Mouse (Mus musculus) left cerebral cortex, postnatal 14 days (tissue): ENCODE measurements around the gene Nop16. TPM values are rescaled to one million over a fixed set of nuclear protein-coding genes. Genes with fewer than 3 reads are reported as not detected.
"Not testable (repeated sequence)": the region's sequence is repeated elsewhere in the genome, so short reads cannot be mapped to it uniquely, and the experiment has no call there.

ENCODE experiments used
- DNase-seq, 2 experiments: peaks; one replicate each; pipeline ENCODE4 v3.0.0; 2021 to 2022; ENCODE audit warnings: low spot score in 2 of 2, mixed read lengths in 1 of 2
- intact Hi-C: fragments of 180-260 bp; cut with DNase I; formaldehyde crosslinking; loops from one replicate; pipeline ENCODE4 v1.15.1; 2025
- long read RNA-seq, 2 experiments: library from polyadenylated mRNA; stranded (forward); transcript quantifications; one replicate each; pipeline ENCODE4 v2.0.0; 2021
- total RNA-seq, 2 experiments: library from RNA; stranded (reverse); gene quantifications; 2 replicates each; pipeline ENCODE4 v1.2.3; 2021

Gene Nop16
- total RNA-seq, result 10 to 100 TPM; 27.0 to 30.4 TPM
- long read RNA-seq, experiment 1, transcript Nop16-203 (4 exons, 677 nt), result minor isoform, 5 of 50 reads
- long read RNA-seq, experiment 1, transcript Nop16-201 (5 exons, 1,756 nt), result major isoform, 44 of 50 reads
- long read RNA-seq, experiment 1, partial matches to known transcripts, result 0 of 50 reads
- long read RNA-seq, experiment 1, other reads (novel, unspliced or antisense), result 1 of 50 reads
- long read RNA-seq, experiment 2, transcript Nop16-201 (5 exons, 1,756 nt), result major isoform, 30 of 33 reads
- long read RNA-seq, experiment 2, partial matches to known transcripts, result 0 of 33 reads
- long read RNA-seq, experiment 2, other reads (novel, unspliced or antisense), result 2 of 33 reads

DNA sequence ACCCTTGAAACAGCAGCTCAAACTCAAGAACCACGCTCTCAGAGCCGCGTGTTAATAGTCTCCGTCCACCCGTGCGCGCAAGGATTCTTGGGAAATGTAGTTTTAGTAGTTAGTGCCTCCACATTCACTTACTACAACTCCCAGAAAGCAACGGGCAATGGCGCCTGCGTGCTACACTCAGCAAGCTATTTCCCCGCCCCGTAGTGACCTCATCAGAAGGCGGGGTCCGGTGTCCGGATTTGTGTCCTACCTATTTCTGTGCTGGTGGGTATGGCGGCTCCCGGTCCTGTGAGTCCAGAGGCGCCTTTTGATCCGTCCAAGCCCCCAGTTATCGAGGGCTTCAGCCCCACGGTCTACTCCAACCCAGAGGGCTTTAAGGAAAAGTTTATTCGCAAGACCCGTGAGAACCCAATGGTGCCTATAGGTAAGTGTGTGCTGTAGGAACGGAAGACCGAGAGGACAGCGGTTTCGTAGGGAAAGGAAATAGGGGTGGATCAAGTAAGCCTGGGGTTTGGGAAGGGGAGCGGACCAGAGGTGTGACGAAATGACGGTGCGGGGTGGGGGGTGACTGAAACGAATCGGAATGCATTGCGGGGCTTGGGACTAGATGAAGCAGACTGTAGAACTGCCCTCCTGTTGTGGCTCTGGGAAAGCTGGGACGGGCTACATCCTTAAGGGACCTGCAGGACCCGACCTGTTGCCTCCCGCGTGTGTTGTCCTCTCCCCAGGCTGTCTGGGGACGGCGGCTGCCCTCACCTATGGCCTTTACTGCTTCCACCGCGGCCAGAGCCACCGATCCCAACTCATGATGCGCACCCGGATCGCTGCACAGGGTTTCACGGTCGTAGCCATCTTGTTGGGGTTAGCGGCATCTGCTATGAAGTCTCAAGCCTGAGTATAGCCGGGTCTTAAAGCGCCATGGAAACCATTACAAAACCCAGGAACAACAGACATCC lies at the start of gene Nop16, which contains the start of gene Higd2a:
Gene Nop16 (minus strand): TSS at position 95 of the 956 bp plus-strand sequence.
Gene Higd2a (plus strand): TSS at position 212 of the 956 bp plus-strand sequence.
- intact Hi-C loops, result no loop called here
- peak; percentile 97 to 99 for DNase-seq

DNA sequence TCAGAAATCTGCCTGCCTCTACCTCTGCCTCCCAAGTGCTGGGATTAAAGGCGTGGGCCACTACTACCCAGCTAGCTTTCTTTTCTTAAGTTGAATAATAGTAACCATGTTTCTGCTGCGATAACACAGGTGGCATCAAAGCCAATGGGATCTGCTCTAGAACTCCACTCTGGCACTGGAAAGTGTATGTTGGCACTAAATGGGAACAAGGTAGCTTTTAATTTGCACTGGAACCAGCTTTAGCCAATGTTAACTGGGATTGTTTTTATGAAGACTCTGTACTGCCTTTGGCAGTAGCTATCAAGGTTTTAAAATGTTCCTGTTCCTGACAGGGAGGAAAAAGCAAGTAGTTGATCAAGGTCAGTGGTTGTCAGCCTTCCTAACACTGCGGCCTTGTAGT lies 45.1 kb upstream of the Nop16 start:
- no peak for DNase-seq
- intact Hi-C loops, result no loop called here

DNA sequence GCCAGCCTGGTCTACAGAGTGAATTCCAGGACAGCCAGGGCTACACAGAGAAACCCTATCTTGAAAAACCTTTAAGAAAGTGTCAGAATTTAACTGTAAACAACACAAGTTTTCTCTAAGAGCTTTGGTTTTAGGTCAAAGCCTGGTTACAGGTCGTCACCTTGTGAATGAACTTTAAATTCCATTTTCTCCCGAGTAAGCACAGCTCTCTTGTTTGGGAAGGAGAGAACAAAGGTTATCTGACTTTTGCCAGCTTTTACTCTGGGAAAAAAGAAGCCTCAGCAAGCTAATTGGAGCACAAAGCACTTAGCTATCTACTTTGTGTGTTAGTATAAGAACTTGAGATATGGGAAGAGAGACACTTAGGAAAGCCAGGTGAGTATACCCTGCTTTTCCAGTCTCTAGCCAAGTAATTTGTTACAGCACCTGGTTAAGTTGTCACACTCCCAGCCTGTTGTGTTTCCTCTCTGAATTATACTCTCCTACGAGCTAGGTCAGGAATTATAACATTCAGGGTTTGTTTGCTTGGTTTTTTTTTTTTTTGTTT lies 42.9 kb upstream of the Nop16 start:
- intact Hi-C loops, result no loop called here
- no peak for DNase-seq

DNA sequence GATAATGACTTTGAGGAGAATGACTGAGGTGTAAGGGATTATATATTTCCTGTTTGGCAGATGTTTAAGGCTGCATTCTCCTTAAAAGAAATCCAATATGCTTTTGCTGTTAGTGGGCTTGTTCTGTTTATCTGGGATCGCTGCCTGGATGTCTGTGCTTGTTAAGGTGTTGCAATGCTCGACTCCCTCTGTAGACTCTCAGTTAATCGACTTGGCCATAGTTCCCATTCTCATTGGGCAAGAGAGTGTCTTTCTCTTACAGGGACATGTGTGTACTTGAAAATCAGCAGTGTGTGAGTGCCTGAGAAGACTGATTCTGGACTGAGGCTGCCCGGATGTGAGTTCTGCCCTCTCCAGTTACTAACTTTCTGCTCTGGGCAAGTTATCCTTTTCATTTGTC lies 39.2 kb upstream of the Nop16 start:
- intact Hi-C loops, result no loop called here
- DNase-seq, result no peak

DNA sequence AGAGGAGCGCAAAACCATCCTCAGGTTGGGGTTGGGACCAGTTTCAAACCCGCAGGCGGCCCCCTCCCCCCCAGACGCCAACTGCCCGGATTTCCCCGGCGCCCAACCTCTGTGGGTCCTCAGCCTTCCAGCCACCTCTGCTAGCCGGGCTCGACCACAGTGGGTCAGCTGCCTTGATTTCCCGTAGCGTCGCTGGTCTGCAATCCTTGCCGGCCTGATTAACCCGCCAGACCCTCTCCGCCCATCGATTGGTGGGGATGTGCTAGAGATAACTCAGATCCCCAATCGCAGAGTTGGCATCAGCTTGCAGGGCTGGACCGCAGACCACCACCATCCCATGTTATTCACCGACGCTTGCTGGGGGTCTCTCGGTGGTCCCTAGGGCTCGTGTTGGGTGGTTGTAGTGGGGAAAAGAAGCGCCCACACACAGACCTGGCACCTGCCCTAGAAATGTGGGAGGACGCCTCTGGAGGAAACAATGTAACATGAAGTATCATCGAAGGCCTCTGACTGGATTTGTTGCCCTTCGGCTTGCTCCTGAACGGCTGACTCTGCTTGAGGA lies 32.2 kb upstream of the Nop16 start:
- DNase-seq, result no peak
- intact Hi-C loops, result no loop called here

DNA sequence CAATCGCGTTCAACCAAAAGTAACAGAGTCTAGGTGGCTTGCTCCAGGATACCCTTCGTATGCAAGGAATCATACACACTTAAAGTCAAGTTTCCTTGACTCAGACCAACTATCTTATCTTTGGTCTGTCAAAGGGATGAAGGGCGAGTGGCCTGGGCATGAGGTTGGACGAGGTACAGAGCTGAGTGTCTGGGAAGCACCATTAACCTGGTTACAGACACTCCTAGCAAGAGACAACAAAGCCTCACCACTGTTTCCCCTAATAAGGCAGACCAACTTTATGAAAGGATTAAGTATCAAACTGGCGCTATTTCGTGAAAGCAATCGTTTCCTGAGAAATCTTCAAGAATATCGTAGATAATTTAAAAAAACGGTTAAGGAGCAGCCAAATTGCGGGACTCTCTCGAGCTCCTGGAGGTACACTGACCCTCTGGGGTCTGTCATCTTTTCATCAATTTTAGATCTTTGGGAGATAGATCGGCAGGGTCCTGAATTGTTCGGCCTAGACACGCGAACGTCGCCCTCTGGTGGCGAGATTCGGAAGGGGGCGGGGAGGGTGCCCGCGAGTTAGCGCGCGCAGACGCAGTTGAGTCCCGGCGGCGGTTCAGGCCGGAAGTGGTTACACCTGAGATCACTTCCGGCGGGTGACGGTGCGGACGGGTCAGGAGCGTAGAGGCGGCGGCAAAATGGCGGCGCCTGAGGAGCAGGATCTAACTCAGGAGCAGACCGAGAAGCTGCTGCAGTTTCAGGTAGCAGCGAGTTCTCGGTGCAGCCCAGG lies 31.5 kb upstream of the Nop16 start, which contains the start of gene Faf2:
Gene Faf2 (plus strand): TSS at position 630 of the 778 bp plus-strand sequence.
- intact Hi-C loops, result no loop called here

DNA sequence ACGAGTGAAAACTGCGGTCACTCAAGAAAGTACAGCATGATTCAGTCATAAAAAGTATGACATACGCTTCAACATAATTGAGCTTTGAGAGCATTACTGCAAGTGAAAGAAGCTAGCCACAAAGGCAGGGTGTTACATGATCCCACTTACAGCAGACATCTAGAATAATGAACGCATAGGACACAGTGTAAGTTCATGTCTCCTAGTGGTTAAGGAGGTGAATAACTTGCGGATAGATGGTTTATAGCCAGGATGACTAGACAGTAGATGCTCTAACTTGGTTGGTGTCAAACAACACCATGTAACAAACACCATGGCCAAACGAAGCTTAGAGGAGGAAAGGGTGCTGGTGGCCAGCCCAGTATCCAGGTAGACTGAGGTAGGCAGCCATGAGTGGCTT lies 27.1 kb upstream of the Nop16 start:
- no peak for DNase-seq
- intact Hi-C loops, result no loop called here

More for the DNA sequence above, 31.5 kb upstream of the Nop16 start, which contains the start of gene Faf2:
- DNase-seq, result peak; percentile 98 to 100

DNA sequence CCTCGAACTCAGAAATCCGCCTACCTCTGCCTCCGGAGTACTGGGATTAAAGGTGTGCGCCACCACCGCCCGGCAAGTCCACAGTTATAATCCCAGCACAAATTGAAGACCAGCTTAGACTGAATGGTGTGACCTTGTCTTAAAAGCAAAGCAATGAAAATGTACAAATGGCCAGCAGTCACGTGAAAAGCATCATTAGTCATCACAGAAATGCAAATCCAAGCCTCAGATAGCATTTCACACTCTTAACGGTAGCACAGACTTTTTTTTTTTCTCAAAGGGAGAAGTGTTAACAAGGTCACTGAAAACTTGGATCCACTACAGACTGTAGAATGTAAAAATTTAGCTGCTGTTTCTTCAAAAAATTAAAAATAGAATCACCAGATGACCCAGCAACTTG lies 26.4 kb upstream of the Nop16 start:
- DNase-seq, result no peak
- intact Hi-C loops, result no loop called here

DNA sequence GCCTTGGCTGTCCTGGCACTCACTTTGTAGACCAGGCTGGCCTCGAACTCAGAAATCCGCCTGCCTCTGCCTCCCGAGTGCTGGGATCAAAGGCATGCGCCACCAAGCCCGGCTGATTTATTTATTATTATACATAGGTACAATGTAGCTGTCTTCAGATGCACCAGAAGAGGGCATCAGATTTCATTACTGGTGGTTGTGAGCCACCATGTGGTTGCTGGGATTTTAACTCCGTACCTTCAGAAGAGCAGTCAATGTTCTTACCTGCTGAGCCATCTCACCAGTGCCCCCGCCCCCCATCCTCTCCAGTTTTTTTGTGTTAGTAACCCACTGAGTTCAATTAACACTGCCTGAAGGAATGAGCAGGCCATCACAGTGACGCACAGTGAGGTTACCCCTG lies 23.3 kb upstream of the Nop16 start:
- intact Hi-C loops, result not testable (repeated sequence)

DNA sequence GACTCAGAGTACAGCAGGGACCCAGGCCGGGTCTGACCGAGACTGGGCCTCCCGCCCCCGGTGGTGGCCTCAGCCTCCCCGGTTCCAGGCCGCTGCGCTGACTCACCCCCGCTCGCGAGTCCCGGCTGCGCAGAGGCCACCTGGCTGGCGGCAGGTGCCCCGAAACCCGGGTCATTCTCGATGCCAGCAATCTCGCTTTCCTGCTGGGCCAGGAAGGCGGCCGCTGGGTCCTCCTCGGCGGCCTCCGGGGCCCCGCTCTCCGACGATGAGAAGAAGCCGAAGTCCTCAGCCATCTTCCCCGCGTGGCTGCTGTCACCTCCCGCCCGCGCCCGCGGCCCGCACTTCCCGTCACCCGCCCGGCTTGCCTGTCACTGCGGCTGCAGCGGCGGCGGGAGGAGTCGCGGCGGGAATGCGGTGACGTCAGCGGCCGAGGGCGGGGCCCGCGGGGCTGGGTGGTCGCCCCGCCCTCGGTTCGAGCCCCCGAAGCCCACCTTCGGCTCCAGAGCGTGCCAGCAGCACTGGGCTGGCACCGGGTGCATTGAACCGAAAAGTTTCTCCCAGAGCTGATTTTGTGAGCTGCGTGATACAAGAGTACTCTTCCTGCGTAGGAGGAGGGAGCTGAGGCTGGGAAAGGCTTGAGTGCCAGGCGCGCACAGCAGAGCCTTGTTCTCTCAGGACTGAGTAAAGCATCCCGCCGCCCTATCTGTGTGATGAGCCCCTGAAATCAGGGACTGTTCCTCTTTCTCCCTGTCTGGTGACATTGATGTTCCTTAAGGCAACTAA lies 21.3 kb upstream of the Nop16 start, which contains the start of gene Cltb:
Gene Cltb (minus strand): TSS at position 373 of the 783 bp plus-strand sequence.
- peak; percentile 87 to 91 for DNase-seq
- intact Hi-C loops, result no loop called here

More for the DNA sequence above, 23.3 kb upstream of the Nop16 start:
- not testable (repeated sequence) for DNase-seq

DNA sequence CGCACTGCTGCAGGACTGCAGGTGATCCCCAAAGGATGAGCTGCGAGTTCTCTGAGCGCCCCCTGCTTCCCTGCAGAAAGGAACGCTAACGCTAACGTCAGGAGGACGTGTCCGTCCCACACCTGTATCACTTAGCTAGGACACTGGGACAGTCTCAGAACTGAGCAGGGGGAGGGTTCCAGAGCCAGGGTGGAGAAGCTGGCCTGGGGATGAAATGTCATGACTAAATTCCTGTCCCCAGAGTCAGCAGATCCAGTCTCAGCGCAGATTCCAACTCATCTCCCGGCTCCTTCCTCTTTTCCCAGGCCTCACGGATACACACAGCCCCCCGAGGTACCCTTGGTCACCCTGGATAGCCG lies 20.7 kb upstream of the Nop16 start:
- intact Hi-C loops, result no loop called here
- no peak for DNase-seq

DNA sequence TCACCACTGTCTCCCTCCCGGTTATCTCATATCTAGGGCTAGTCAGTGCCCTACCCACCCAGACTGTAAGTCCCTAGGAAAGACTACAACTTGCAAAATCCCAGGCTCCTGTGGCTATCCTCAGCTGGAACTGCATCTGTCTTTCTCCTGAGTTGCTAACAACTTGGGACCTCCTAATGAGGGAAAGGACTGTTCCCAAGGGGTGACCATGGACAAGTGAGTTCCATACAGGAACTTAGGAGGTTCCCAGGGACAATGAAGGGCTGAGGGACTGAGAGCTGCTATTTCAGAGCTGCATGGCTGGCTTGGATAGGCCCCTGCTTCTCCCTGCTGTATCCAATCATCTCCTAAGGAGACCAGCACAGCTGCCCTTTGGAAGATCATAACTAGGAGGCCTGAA lies 19.4 kb upstream of the Nop16 start:
- intact Hi-C loops, result loop anchor here (1.0 kb wide), 1 partner anchor 33 kb away; no protein-coding TSS in a partner anchor
- DNase-seq, result no peak

DNA sequence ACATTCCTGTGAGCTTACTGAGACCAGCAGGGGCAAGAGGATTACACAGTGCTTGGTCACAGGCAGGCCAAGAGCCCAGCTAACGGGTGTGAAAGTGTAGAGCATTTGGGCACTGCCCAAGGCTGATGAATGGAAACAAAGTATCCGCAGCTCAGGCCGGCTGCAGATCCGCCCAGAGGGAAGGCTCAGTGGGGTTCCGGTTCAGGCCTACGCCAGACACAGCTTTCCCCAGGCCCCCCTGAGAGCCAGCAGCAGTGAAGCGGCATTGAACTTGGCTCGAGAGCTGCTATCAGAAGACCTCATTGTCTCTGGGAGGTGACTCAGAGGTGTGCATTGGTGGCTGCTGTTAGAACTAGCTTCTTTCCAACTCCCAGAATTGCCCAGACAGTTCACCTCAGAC lies 18.8 kb upstream of the Nop16 start:
- intact Hi-C loops, result loop anchor here (1.0 kb wide), 1 partner anchor 32 kb away; no protein-coding TSS in a partner anchor
- DNase-seq, result no peak

DNA sequence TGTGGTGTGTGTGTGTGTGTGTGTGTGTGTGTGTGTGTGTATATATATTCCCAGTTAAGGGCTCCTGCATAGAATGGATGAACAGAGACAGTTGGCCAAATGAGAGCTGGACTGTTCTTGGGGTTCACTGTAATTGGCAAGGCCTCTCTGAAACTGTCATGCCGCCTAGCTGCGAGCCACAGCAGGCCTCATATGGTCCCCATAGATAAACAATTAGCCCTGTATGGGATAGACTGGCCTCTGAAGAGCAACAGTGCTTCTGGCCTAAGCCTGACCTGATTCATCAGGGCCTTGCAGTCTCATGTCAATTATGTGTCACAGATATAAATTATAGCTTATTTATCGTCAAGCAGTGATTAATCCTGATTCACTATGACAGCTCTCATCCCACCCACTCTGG lies 18.1 kb upstream of the Nop16 start:
- no peak for DNase-seq
- intact Hi-C loops, result no loop called here

DNA sequence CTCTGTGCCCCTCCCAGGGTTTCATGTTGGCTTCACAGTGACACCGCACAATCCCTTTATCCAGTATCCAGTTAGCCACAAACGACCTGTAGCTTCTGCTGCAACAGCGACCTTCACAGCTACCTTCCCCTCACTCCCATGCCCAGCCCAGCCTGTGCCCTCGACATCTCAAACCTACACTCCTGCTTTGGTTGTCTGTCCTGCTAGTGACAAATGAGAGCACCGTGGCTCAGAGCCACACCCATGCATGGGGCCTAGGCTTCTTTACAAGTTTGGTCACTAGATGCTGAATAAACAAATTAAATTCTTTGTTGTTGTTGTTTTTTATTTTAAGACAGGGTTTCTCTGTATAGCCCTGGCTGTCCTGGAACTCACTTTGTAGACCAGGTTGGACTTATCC lies 17.3 kb upstream of the Nop16 start:
- intact Hi-C loops, result no loop called here
- DNase-seq, result no peak

DNA sequence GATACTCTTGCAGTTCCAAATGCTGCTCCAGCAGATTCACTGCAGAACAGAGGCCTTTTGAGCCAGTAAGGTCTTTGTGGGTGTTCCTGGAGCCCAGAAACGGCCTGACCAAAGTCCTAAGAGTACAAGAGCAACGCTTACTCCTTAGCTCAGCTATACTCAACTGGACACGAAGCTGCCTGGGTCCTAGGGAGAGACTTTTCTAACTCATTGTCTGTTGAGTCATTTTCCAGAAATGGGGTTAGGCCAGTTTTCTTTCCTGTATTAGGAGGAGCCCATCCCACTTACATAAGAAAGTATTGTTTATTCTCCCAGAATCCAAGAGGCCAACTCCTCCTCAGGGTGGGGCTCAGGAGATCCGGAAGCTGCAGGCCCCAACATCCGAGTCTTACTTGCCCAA lies 15.5 kb upstream of the Nop16 start:
- intact Hi-C loops, result no loop called here
- no peak for DNase-seq

DNA sequence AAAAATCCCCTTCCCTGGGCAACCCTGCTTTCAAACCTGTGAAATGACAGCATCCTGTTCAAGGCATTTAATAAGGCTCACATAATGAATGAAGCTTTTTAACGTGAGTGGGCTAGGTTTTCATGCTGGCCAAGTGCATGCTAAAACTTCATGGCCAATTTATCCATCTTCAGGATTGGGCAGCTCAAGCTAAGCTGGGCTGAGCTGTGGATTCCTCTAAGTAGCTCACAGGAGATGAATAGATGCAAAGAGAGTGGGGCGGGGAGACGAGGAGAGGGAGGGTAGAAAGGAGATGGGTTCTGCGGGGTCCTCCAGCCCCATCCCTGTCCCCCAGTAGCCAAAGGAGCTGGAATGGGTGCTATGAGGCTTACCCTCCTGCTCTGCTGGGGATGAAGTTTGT lies 14.3 kb upstream of the Nop16 start:
- intact Hi-C loops, result no loop called here

DNA sequence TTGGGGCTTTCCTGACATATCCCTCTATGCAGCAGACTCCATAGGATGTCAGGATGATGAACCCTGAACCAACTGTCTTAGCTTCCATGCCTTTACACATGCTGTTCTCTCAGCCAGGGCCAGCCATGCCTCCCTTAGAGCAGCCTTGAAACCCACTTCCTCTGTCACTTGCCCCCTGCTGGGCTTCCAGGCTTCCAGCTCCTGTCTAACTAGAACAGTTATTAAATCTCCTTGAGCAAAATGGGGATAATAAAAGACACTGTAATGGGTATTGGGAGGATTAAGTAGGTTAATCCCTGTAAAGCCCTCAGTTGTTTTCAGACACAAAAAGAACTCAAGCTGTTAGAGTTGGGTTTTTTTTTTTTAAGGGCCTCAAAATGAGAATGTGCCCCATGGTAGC lies 13.6 kb upstream of the Nop16 start:
- intact Hi-C loops, result no loop called here
- DNase-seq, result no peak

More for the DNA sequence above, 14.3 kb upstream of the Nop16 start:
- DNase-seq, result no peak
